Mouse (Mus musculus) erythroblast, embryonic 14.5 days (primary cell): ENCODE data around the gene Ndufb3.

Experiments used
- GATA1 ChIP-seq: IDR thresholded peaks from 2 replicates; pipeline ENCODE4 v1.6.1; 2012; ENCODE audit warnings: low read length, inconsistent platforms, mixed read lengths
- TAL1 ChIP-seq: IDR thresholded peaks from 3 replicates; pipeline ENCODE4 v1.6.1; 2012; ENCODE audit warnings: low read length, inconsistent platforms, mixed read lengths

DNA sequence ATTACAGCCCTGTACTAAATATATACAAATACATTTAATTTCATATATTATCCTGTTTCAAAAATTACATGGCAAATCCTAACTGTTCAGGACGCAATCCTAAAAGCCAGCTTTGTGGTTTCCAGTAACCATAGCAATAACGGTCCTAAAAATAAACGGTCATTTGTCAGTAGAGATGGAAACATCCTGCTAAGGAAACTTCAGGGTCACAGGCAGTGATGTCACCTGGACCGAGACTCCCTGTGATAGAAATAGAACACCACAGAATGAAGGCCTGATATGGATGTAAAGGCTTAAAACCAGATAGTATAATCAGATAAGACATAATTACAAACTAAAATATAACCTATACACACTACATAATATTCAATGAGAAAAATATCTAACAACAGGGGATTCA lies 17.6 kb downstream of the Ndufb3 start:
- TF ChIP-seq GATA1 = no peak
- no peak for TF ChIP-seq TAL1
